Mouse (Mus musculus) spleen, adult 2 months (tissue): ENCODE measurements at regions not wholly inside any gene's neighbourhood (a gene's known extent, or its start where the extent isn't known, plus 50 kb on each side); places are given as distances from the start of the nearest gene placed in this dataset.

Experiments used
- CTCF ChIP-seq: fragments of 200-500 bp; IDR thresholded peaks from 2 replicates; pipeline ENCODE4 v1.5.1; 2011; ENCODE audit warnings: mild to moderate bottlenecking, inconsistent platforms; ENCODE audit not compliant: insufficient read depth, insufficient read length, insufficient replicate concordance; ENCODE audit errors: extremely low read depth
- POLR2A ChIP-seq: fragments of 200-500 bp; IDR thresholded peaks from 2 replicates; pipeline ENCODE4 v1.6.1; 2011; ENCODE audit warnings: low read depth, low read length, inconsistent platforms

DNA sequence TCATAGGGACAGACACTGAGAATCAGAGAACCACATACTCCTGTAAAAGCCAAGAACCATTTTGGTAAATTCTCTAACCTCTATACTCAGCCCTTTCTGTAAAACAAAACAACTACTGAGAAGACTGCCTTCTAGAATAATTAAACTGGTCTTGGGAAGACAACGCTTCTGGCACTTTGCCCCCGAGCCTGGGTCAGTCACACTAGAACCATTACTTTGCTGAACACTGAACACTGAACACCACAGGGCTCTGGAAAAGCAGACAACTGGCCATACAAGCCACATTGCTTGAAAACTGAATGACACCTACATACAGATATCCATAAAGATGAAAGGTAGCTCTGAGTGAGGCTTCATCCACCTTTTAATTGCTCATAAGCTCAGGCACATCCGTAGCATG lies 268.0 kb downstream of the Pax1 start:
- TF ChIP-seq POLR2A (no peak), CTCF (no peak)
